Mouse (Mus musculus) lung, postnatal 0 days (tissue): ENCODE measurements at regions not wholly inside any gene's neighbourhood (a gene's known extent, or its start where the extent isn't known, plus 50 kb on each side); places are given as distances from the start of the nearest gene placed in this dataset.

Experiments used
- CTCF ChIP-seq: IDR thresholded peaks from 2 replicates; pipeline ENCODE4 v1.5.1; 2016; ENCODE audit warnings: antibody characterized with exemption, mild to moderate bottlenecking
- EP300 ChIP-seq: IDR thresholded peaks from 2 replicates; pipeline ENCODE4 v1.6.1; 2016; ENCODE audit warnings: antibody characterized with exemption, mild to moderate bottlenecking, control low read depth

GRCm38 (mm10) chr1:137474858-137475257, 514.6 kb upstream of the Nr5a2 start:
- peak; percentile 36; the same call in 1 of the 2 replicates for TF ChIP-seq EP300
- no peak for TF ChIP-seq CTCF
